Mouse (Mus musculus) liver, postnatal 0 days (tissue): ENCODE measurements at regions not wholly inside any gene's neighbourhood (a gene's known extent, or its start where the extent isn't known, plus 50 kb on each side); places are given as distances from the start of the nearest gene placed in this dataset.

ENCODE experiments used
- CTCF ChIP-seq: sonication (generic); IDR thresholded peaks from 2 replicates; pipeline ENCODE4 v1.5.1; 2016; ENCODE audit warnings: antibody characterized with exemption, low read depth
- EP300 ChIP-seq: IDR thresholded peaks from 2 replicates; pipeline ENCODE4 v1.6.1; 2016; ENCODE audit warnings: antibody characterized with exemption, low read depth, mild to moderate bottlenecking

- TF ChIP-seq CTCF: no peak
- TF ChIP-seq EP300: no peak
These were observed 424.1 kb downstream of the Fgf9 start for GRCm38 (mm10) chr14:58494400-58494987.
